Mouse (Mus musculus) erythroid progenitor cell, adult 5-6 weeks (primary cell): ENCODE measurements at regions not wholly inside any gene's neighbourhood (a gene's known extent, or its start where the extent isn't known, plus 50 kb on each side); places are given as distances from the start of the nearest gene placed in this dataset.

Experiments used
- ATAC-seq: replicated peaks from 2 replicates; pipeline ENCODE4 v1.8.0; 2016; ENCODE audit warnings: moderate number of reproducible peaks, mild to moderate bottlenecking, moderate TSS enrichment, inconsistent platforms; ENCODE audit not compliant: poor library complexity, low FRiP score, severe bottlenecking

- ATAC-seq, result no peak
These were observed 233.7 kb upstream of the Jade1 start for GRCm38 (mm10) chr3:41321808-41322207.

- ATAC-seq, result no peak
These were observed 236.2 kb upstream of the Jade1 start for GRCm38 (mm10) chr3:41319214-41319856.

GRCm38 (mm10) chr3:41318232-41319131, 235.6 kb upstream of the Pgrmc2 start:
- ATAC-seq, result no peak

GRCm38 (mm10) chr3:41317170-41317569, 234.3 kb upstream of the Pgrmc2 start:
- ATAC-seq, result no peak; the same call in 1 of the 2 replicates

GRCm38 (mm10) chr3:41312492-41312891, 229.6 kb upstream of the Pgrmc2 start:
- no peak for ATAC-seq

GRCm38 (mm10) chr3:41307400-41308028, 224.7 kb upstream of the Pgrmc2 start:
- ATAC-seq, result no peak

GRCm38 (mm10) chr3:41302805-41303204, 220.0 kb upstream of the Pgrmc2 start:
- no peak for ATAC-seq

GRCm38 (mm10) chr3:41298776-41299175, 215.9 kb upstream of the Pgrmc2 start:
- ATAC-seq, result no peak

- ATAC-seq, result no peak
These were observed 213.4 kb upstream of the Pgrmc2 start for GRCm38 (mm10) chr3:41296152-41296809.

GRCm38 (mm10) chr3:41295150-41295549, 212.3 kb upstream of the Pgrmc2 start:
- ATAC-seq, result no peak

- ATAC-seq, result no peak
These were observed 207.9 kb upstream of the Pgrmc2 start for GRCm38 (mm10) chr3:41290535-41291307.

GRCm38 (mm10) chr3:41288735-41289134, 205.9 kb upstream of the Pgrmc2 start:
- ATAC-seq, result no peak

GRCm38 (mm10) chr3:41288066-41288465, 205.2 kb upstream of the Pgrmc2 start:
- ATAC-seq, result no peak

GRCm38 (mm10) chr3:41285336-41285735, 202.5 kb upstream of the Pgrmc2 start:
- no peak for ATAC-seq

- no peak for ATAC-seq
These were observed 202.1 kb upstream of the Pgrmc2 start for GRCm38 (mm10) chr3:41284897-41285296.

GRCm38 (mm10) chr3:41282431-41283037, 199.7 kb upstream of the Pgrmc2 start:
- ATAC-seq, result no peak

- no peak for ATAC-seq
These were observed 193.2 kb upstream of the Pgrmc2 start for GRCm38 (mm10) chr3:41276096-41276495.

GRCm38 (mm10) chr3:41268516-41268915, 185.7 kb upstream of the Pgrmc2 start:
- no peak for ATAC-seq

- no peak for ATAC-seq
These were observed 183.4 kb upstream of the Pgrmc2 start for GRCm38 (mm10) chr3:41266216-41266615.
